Mouse (Mus musculus): ENCODE results near the gene Gucy2g. TPM values are rescaled to one million over a fixed set of nuclear protein-coding genes. Genes with fewer than 3 reads are reported as not detected.

Gucy2g gene
- total and polyA plus RNA-seq, 3 experiments, result 0.65 to 2.4 TPM; not detected in 1

DNA sequence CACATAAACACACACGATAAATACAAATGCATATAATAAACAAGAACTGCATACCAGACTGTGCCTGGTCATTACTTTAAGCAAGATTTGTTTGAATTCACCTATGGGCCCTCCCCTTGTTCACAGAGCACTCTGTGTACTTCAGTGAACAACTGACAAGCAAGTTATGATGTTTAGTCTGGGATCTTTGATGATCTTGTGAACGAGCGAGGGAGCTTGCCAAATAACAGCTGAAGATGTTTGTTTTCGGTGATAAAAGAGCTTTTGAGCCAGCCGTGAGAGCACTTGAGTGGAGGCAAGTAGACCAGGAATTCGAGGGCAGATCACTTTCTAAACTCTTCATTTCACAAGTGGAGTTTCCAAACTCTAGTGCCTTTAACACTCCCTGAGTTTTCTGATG, 72.7 kb downstream of the Gucy2g start:
- DNase-seq (ENCODE audit: low read depth, low spot score), result no peak
- Histone ChIP-seq H3K4me3 (ENCODE audit: control insufficient read depth in 1 of 2, insufficient read depth in 1 of 2, low read depth in 2 of 2, low read length in 2 of 2) (no peak overlapping the region), H3K9me3 (replicated peaks; ENCODE audit: insufficient read depth, low read length) (no peaks in the 10 kb centered on the region), H3K79me2 (ENCODE audit: control insufficient read depth, insufficient read depth, low read length, poor library complexity) (no peaks in the 10 kb centered on the region), H3K27me3 (ENCODE audit: control insufficient read depth in 1 of 2, insufficient read depth in 2 of 2, low read length in 2 of 2) (no peaks in the 10 kb centered on the region), H3K4me1 (ENCODE audit: control insufficient read depth in 1 of 2, insufficient read depth in 2 of 2, low read length in 2 of 2) (peaks cover 11 to 19% of the 10 kb centered on the region in 2 experiments), H3K9ac (ENCODE audit: control insufficient read depth, low read depth, low read length, poor library complexity, severe bottlenecking) (no peak overlapping the region), H3K27ac (ENCODE audit: control insufficient read depth, low read depth, low read length) (no peak overlapping the region), H3K36me3 (ENCODE audit: control insufficient read depth in 1 of 2, insufficient read depth in 2 of 2, low read length in 2 of 2) (peaks cover 0 to 7% of the 10 kb centered on the region in 2 experiments; a peak in 2 of 4 replicates)
- TF ChIP-seq TBP (IDR thresholded peaks at IDR 0.05; ENCODE audit: low read depth, low read length) (no peak), E2F4 (IDR thresholded peaks at IDR 0.05; ENCODE audit: borderline replicate concordance, low read depth, low read length) (no peak), ELF1 (IDR thresholded peaks at IDR 0.05; ENCODE audit: low read depth, low read length) (no peak), CHD2 (IDR thresholded peaks at IDR 0.05; ENCODE audit: low read length) (no peak), POLR2AphosphoS2 (IDR thresholded peaks at IDR 0.05; ENCODE audit: low read length) (no peak), EP300 (IDR thresholded peaks at IDR 0.05; ENCODE audit: low read depth in 1 of 2, low read length in 2 of 2) (no peak), ETS1 (IDR thresholded peaks at IDR 0.05; ENCODE audit: low read depth, low read length) (no peak), USF2 (IDR thresholded peaks at IDR 0.05; ENCODE audit: borderline replicate concordance in 1 of 2, insufficient read depth in 1 of 2, low read depth in 1 of 2, low read length in 2 of 2) (no peak), JUND (IDR thresholded peaks at IDR 0.05; ENCODE audit: low read depth, low read length) (no peak), ZMIZ1 (IDR thresholded peaks at IDR 0.05; ENCODE audit: low read depth, low read length) (no peak), NRF1 (IDR thresholded peaks at IDR 0.05; ENCODE audit: insufficient read depth, low read depth, low read length, poor library complexity, severe bottlenecking) (no peak), TCF12 (IDR thresholded peaks at IDR 0.05; ENCODE audit: low read depth, low read length) (no peak), MAFK (IDR thresholded peaks at IDR 0.05; ENCODE audit: borderline replicate concordance, low read depth, low read length) (no peak)

GRCm38 (mm10) chr19:55167741-55168140, 73.3 kb downstream of the Gucy2g start:
- H3K27ac ChIP-seq (ENCODE audit: control insufficient read depth, low read depth, low read length), result no peak overlapping the region
- TF ChIP-seq USF1 (IDR thresholded peaks at IDR 0.05; ENCODE audit: low read depth, low read length) (no peak), EP300 (IDR thresholded peaks at IDR 0.05; ENCODE audit: low read depth in 1 of 2, low read length in 2 of 2) (peak in 1 of 2 experiments; percentile 29; a peak in 1 of 4 replicates)
- DNase-seq (ENCODE audit: low read depth, low spot score), result no peak
- H3K9me3 ChIP-seq (replicated peaks; ENCODE audit: insufficient read depth, low read length), result no peaks in the 10 kb centered on the region
- no peaks in the 10 kb centered on the region for H3K27me3 ChIP-seq (ENCODE audit: control insufficient read depth in 1 of 2, insufficient read depth in 2 of 2, low read length in 2 of 2)
- no peak overlapping the region for H3K4me3 ChIP-seq (ENCODE audit: control insufficient read depth in 1 of 2, insufficient read depth in 1 of 2, low read depth in 2 of 2, low read length in 2 of 2)
- no peaks in the 10 kb centered on the region for H3K79me2 ChIP-seq (ENCODE audit: control insufficient read depth, insufficient read depth, low read length, poor library complexity)
- no peak overlapping the region for H3K9ac ChIP-seq (ENCODE audit: control insufficient read depth, low read depth, low read length, poor library complexity, severe bottlenecking)
- peaks cover 11 to 19% of the 10 kb centered on the region in 2 experiments for H3K4me1 ChIP-seq (ENCODE audit: control insufficient read depth in 1 of 2, insufficient read depth in 2 of 2, low read length in 2 of 2)
- peaks cover 0 to 7% of the 10 kb centered on the region in 2 experiments; a peak in 2 of 4 replicates for H3K36me3 ChIP-seq (ENCODE audit: control insufficient read depth in 1 of 2, insufficient read depth in 2 of 2, low read length in 2 of 2)

GRCm38 (mm10) chr19:55166741-55167140, 74.3 kb downstream of the Gucy2g start:
- Histone ChIP-seq H3K9ac (ENCODE audit: control insufficient read depth, low read depth, low read length, poor library complexity, severe bottlenecking) (no peak overlapping the region), H3K4me1 (ENCODE audit: control insufficient read depth in 1 of 2, insufficient read depth in 2 of 2, low read length in 2 of 2) (peaks cover 11 to 19% of the 10 kb centered on the region in 2 experiments), H3K9me3 (replicated peaks; ENCODE audit: insufficient read depth, low read length) (no peaks in the 10 kb centered on the region), H3K27ac (ENCODE audit: control insufficient read depth, low read depth, low read length) (no peak overlapping the region), H3K79me2 (ENCODE audit: control insufficient read depth, insufficient read depth, low read length, poor library complexity) (no peaks in the 10 kb centered on the region), H3K27me3 (ENCODE audit: control insufficient read depth in 1 of 2, insufficient read depth in 2 of 2, low read length in 2 of 2) (no peaks in the 10 kb centered on the region), H3K36me3 (ENCODE audit: control insufficient read depth in 1 of 2, insufficient read depth in 2 of 2, low read length in 2 of 2) (peaks cover 0 to 7% of the 10 kb centered on the region in 2 experiments; a peak in 2 of 4 replicates), H3K4me3 (ENCODE audit: control insufficient read depth in 1 of 2, insufficient read depth in 1 of 2, low read depth in 2 of 2, low read length in 2 of 2) (no peak overlapping the region)
- DNase-seq (ENCODE audit: low read depth, low spot score), result no peak
- TF ChIP-seq CHD2 (IDR thresholded peaks at IDR 0.05; ENCODE audit: low read length), result no peak
- no peak for TF ChIP-seq CHD1 (IDR thresholded peaks at IDR 0.05; ENCODE audit: low read depth, low read length)
- TF ChIP-seq POLR2AphosphoS5 (IDR thresholded peaks at IDR 0.05; ENCODE audit: borderline replicate concordance, low read depth, low read length), result no peak
- no peak for TF ChIP-seq MYC (IDR thresholded peaks at IDR 0.05; ENCODE audit: low read depth, low read length)
- no peak for TF ChIP-seq UBTF (IDR thresholded peaks at IDR 0.05; ENCODE audit: borderline replicate concordance, insufficient read depth, low read depth, low read length)
- TF ChIP-seq MAX (IDR thresholded peaks at IDR 0.05; ENCODE audit: low read length), result no peak
- no peak for TF ChIP-seq JUND (IDR thresholded peaks at IDR 0.05; ENCODE audit: low read depth, low read length)
- TF ChIP-seq ZKSCAN1 (IDR thresholded peaks at IDR 0.05; ENCODE audit: low read depth, low read length), result no peak
- no peak for TF ChIP-seq HCFC1 (IDR thresholded peaks at IDR 0.05; ENCODE audit: low read depth, low read length)
- TF ChIP-seq POLR2A (IDR thresholded peaks at IDR 0.05; ENCODE audit: control insufficient read depth in 1 of 2, insufficient read depth in 1 of 2, low read depth in 1 of 2, low read length in 2 of 2, poor library complexity in 1 of 2), result no peak
- no peak for TF ChIP-seq USF2 (IDR thresholded peaks at IDR 0.05; ENCODE audit: borderline replicate concordance in 1 of 2, insufficient read depth in 1 of 2, low read depth in 1 of 2, low read length in 2 of 2)
- no peak for TF ChIP-seq MEF2A (IDR thresholded peaks at IDR 0.05; ENCODE audit: extremely low read depth, insufficient replicate concordance, low read depth, low read length, poor library complexity, severe bottlenecking)
- no peak for TF ChIP-seq RCOR1 (IDR thresholded peaks at IDR 0.05; ENCODE audit: low read depth, low read length)
- TF ChIP-seq ZC3H11A (IDR thresholded peaks at IDR 0.05; ENCODE audit: low read depth, low read length), result no peak

All from MEL (cell line).